Mouse (Mus musculus) G1E (cell line): ENCODE results near the gene Galns.

Experiments
- CTCF ChIP-seq: IDR thresholded peaks from 2 replicates; pipeline ENCODE4 v1.5.1; 2012; ENCODE audit warnings: low read depth, low read length, inconsistent platforms, mixed read lengths
- GATA1 ChIP-seq: IDR thresholded peaks from 2 replicates; pipeline ENCODE4 v1.6.1; 2012; ENCODE audit warnings: borderline replicate concordance, low read length, inconsistent platforms, mixed read lengths
- POLR2AphosphoS5 ChIP-seq: IDR thresholded peaks from 2 replicates; pipeline ENCODE4 v1.6.1; 2012; ENCODE audit warnings: low read depth, low read length, inconsistent platforms; ENCODE audit not compliant: insufficient replicate concordance
- TAL1 ChIP-seq: conservative IDR thresholded peaks from 2 replicates; pipeline ENCODE4 v1.6.1; 2012; ENCODE audit warnings: low read depth, low read length, inconsistent platforms, mixed read lengths

GRCm38 (mm10) chr8:122644175-122644954, 33.1 kb upstream of the Galns start:
- no peak for TF ChIP-seq CTCF
- no peak for TF ChIP-seq GATA1
- no peak for TF ChIP-seq TAL1
- TF ChIP-seq POLR2AphosphoS5 = no peak
